Mouse (Mus musculus) G1E (cell line): ENCODE results near the gene Syndig1. TPM values are rescaled to one million over a fixed set of nuclear protein-coding genes. Genes with fewer than 3 reads are reported as not detected.

Experiments
- ATAC-seq: 2 replicates; pipeline ENCODE4 v1.8.0; 2016; ENCODE audit warnings: mild to moderate bottlenecking; ENCODE audit not compliant: insufficient number of reproducible peaks, poor library complexity, low FRiP score, severe bottlenecking; ENCODE audit errors: extremely low read depth
- DNase-seq: peaks from one replicate; pipeline ENCODE4 v3.0.0; 2012; ENCODE audit warnings: low spot score
- H3K27me3 ChIP-seq: 2 replicates; pipeline ENCODE4 v1.6.1; 2012; ENCODE audit warnings: mild to moderate bottlenecking, low read length, inconsistent platforms; ENCODE audit not compliant: insufficient read depth
- H3K36me3 ChIP-seq: replicated peaks from 2 replicates; pipeline ENCODE3; 2012; ENCODE audit warnings: mild to moderate bottlenecking, inconsistent platforms
- H3K4me1 ChIP-seq: 2 replicates; pipeline ENCODE4 v1.6.1; 2012; ENCODE audit warnings: low read depth, low read length, inconsistent platforms, mixed read lengths; ENCODE audit not compliant: insufficient read depth
- H3K4me3 ChIP-seq: 2 replicates; pipeline ENCODE4 v1.5.1; 2012; ENCODE audit warnings: low read depth, mild to moderate bottlenecking, inconsistent platforms, low read length, moderate library complexity, mixed read lengths
- H3K9me3 ChIP-seq: replicated peaks from 2 replicates; pipeline ENCODE4 v1.6.1; 2012; ENCODE audit warnings: inconsistent platforms
- CTCF ChIP-seq: IDR thresholded peaks from 2 replicates; pipeline ENCODE4 v1.5.1; 2012; ENCODE audit warnings: low read depth, low read length, inconsistent platforms, mixed read lengths
- GATA1 ChIP-seq: IDR thresholded peaks from 2 replicates; pipeline ENCODE4 v1.6.1; 2012; ENCODE audit warnings: borderline replicate concordance, low read length, inconsistent platforms, mixed read lengths
- GATA2 ChIP-seq: IDR thresholded peaks from 2 replicates; pipeline ENCODE4 v1.6.1; 2012; ENCODE audit warnings: low read depth, low read length, inconsistent platforms, borderline replicate concordance
- POLR2AphosphoS5 ChIP-seq: IDR thresholded peaks from 2 replicates; pipeline ENCODE4 v1.6.1; 2012; ENCODE audit warnings: low read depth, low read length, inconsistent platforms; ENCODE audit not compliant: insufficient replicate concordance
- TAL1 ChIP-seq: conservative IDR thresholded peaks from 2 replicates; pipeline ENCODE4 v1.6.1; 2012; ENCODE audit warnings: low read depth, low read length, inconsistent platforms, mixed read lengths
- polyA plus RNA-seq: library from polyadenylated mRNA; stranded (reverse); fragments of >175 nt; gene quantifications from 2 replicates; pipeline ENCODE4 v1.2.3, GENCODE M21; 2012
- total RNA-seq, 2 experiments: library from RNA; stranded (forward) in 1 of 2; stranded (reverse) in 1 of 2; fragments of 200-1000 nt in 1 of 2; fragments of >200 nt in 1 of 2; fragmentation: Nextera tagmentation in 1 of 2; gene quantifications; 2 replicates each; pipeline ENCODE4 v1.2.3; 2014 to 2017

Gene Syndig1
- total and polyA plus RNA-seq, 3 experiments = 0.16 TPM; not detected in 2

DNA sequence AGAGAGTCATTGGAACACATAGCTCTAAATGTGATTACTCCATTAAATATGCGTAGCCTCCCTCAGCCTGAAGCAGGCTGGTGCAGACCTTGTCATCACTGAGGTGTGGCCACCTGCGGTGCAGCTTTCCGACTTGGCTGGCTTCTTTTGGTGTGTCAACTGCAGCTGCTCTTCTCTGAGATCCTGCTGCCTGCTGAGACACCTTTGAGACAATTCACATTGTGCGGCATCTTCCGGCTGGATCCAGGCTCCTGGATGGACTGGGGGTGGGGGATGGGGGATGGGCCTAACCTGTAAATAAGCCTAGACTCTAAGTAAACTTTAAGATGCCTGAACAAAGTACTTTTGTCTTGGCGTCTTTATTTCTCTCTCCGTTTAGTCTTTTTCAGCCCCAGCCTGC lies 214.5 kb downstream of the Syndig1 start:
- TF ChIP-seq GATA2 (no peak), POLR2AphosphoS5 (no peak), CTCF (no peak), GATA1 (no peak), TAL1 (no peak)

More for the DNA sequence above, 214.5 kb downstream of the Syndig1 start:
- Histone ChIP-seq H3K4me1 (no peaks in the 10 kb centered on the region), H3K4me3 (no peak overlapping the region), H3K9me3 (no peaks in the 10 kb centered on the region), H3K27me3 (no peaks in the 10 kb centered on the region), H3K36me3 (no peaks in the 10 kb centered on the region)
- DNase-seq = no peak
- ATAC-seq = no peak

Other genes with a start within 250 kb of the Syndig1 start
- gene C530025M09Rik, start 2.0 kb downstream of the Syndig1 start, total RNA-seq (2014; fragmentation: Nextera tagmentation) = not detected in 2 replicates
- not detected in 2 replicates for gene C530025M09Rik, start 2.0 kb downstream of the Syndig1 start, total RNA-seq (2017)
- gene C530025M09Rik, start 2.0 kb downstream of the Syndig1 start, polyA plus RNA-seq = not detected in 2 replicates